Mouse (Mus musculus): ENCODE measurements at regions not wholly inside any gene's neighbourhood (a gene's known extent, or its start where the extent isn't known, plus 50 kb on each side); places are given as distances from the start of the nearest gene placed in this dataset.

- in situ Hi-C loops (cut with MboI, MseI) = no loop called here
Measured at GRCm38 (mm10) chr7:94798101-94798500, 1372.9 kb upstream of the Tenm4 start.

GRCm38 (mm10) chr7:94841197-94841596 lies 1329.8 kb upstream of the Tenm4 start:
- in situ Hi-C loops (cut with MboI, MseI) = no loop called here

- in situ Hi-C loops (cut with MboI, MseI) = loop anchor here (25.0 kb wide), 1 partner anchor 1364 kb away; no protein-coding TSS in a partner anchor
Measured at GRCm38 (mm10) chr7:94851360-94851759, 1319.7 kb upstream of the Tenm4 start.

GRCm38 (mm10) chr7:94856636-94857035 lies 1314.4 kb upstream of the Tenm4 start:
- in situ Hi-C loops (cut with MboI, MseI) = loop anchor here (25.0 kb wide), 1 partner anchor 1369 kb away; no protein-coding TSS in a partner anchor

GRCm38 (mm10) chr7:94890711-94891430 lies 1280.2 kb upstream of the Tenm4 start:
- in situ Hi-C loops (cut with MboI, MseI) = loop anchor here (25.0 kb wide), 1 partner anchor 1421 kb away; no protein-coding TSS in a partner anchor

- in situ Hi-C loops (cut with MboI, MseI) = loop anchor here (25.0 kb wide), 1 partner anchor 1414 kb away; no protein-coding TSS in a partner anchor
Measured at GRCm38 (mm10) chr7:94898088-94898487, 1273.0 kb upstream of the Tenm4 start.

- in situ Hi-C loops (cut with MboI, MseI) = no loop called here
Measured at GRCm38 (mm10) chr7:94926547-94927123, 1244.4 kb upstream of the Tenm4 start.

GRCm38 (mm10) chr7:94963758-94964299 lies 1207.2 kb upstream of the Tenm4 start:
- in situ Hi-C loops (cut with MboI, MseI) = no loop called here

- in situ Hi-C loops (cut with MboI, MseI) = no loop called here
Measured at GRCm38 (mm10) chr7:94967601-94968000, 1203.4 kb upstream of the Tenm4 start.

GRCm38 (mm10) chr7:94975037-94975775 lies 1195.8 kb upstream of the Tenm4 start:
- in situ Hi-C loops (cut with MboI, MseI) = no loop called here

- in situ Hi-C loops (cut with MboI, MseI) = no loop called here
Measured at GRCm38 (mm10) chr7:94996258-94996657, 1174.8 kb upstream of the Tenm4 start.

GRCm38 (mm10) chr7:95004161-95004560 lies 1166.9 kb upstream of the Tenm4 start:
- in situ Hi-C loops (cut with MboI, MseI) = no loop called here

- in situ Hi-C loops (cut with MboI, MseI) = no loop called here
Measured at GRCm38 (mm10) chr7:95005403-95005802, 1165.6 kb upstream of the Tenm4 start.

GRCm38 (mm10) chr7:95008896-95009430 lies 1162.1 kb upstream of the Tenm4 start:
- in situ Hi-C loops (cut with MboI, MseI) = no loop called here

GRCm38 (mm10) chr7:95020285-95020684 lies 1150.8 kb upstream of the Tenm4 start:
- in situ Hi-C loops (cut with MboI, MseI) = no loop called here

GRCm38 (mm10) chr7:95027915-95028810 lies 1142.9 kb upstream of the Tenm4 start:
- in situ Hi-C loops (cut with MboI, MseI) = no loop called here
